Mouse (Mus musculus) left cerebral cortex, adult 18-20 months (tissue): Measurements from ENCODE around the gene Cd1d1. TPM values are rescaled to one million over a fixed set of nuclear protein-coding genes. Genes with fewer than 3 reads are reported as not detected.
"Not testable (repeated sequence)": the region's sequence is repeated elsewhere in the genome, so short reads cannot be mapped to it uniquely, and the experiment has no call there.

Experiments
- DNase-seq, 2 experiments: peaks; one replicate each; pipeline ENCODE4 v3.0.0; 2021 to 2022; ENCODE audit warnings: low spot score in 2 of 2, mixed read lengths in 1 of 2
- long read RNA-seq, 2 experiments: library from polyadenylated mRNA; stranded (forward); transcript quantifications; one replicate each; pipeline ENCODE4 v2.0.0; 2021
- total RNA-seq, 2 experiments: library from RNA; stranded (reverse); gene quantifications; 2 replicates each; pipeline ENCODE4 v1.2.3; 2021

Cd1d1 gene
- total RNA-seq: 1 to 10 TPM; 1.1 TPM
- long read RNA-seq, experiment 1, partial matches to known transcripts: 0 of 2 reads
- long read RNA-seq, experiment 1, other reads (novel, unspliced or antisense): 1 of 2 reads
- long read RNA-seq, experiment 2: 0 reads

GRCm38 (mm10) chr3:86999415-86999740, at the start of gene Cd1d1:
TSS of gene Cd1d1 (minus strand) at chr3:86999441.
- DNase-seq: no peak

- DNase-seq: no peak
Measured at GRCm38 (mm10) chr3:87047801-87048200, 48.6 kb upstream of the Cd1d1 start.

- DNase-seq: no peak
Measured at GRCm38 (mm10) chr3:87041733-87042132, 42.5 kb upstream of the Cd1d1 start.

DNA sequence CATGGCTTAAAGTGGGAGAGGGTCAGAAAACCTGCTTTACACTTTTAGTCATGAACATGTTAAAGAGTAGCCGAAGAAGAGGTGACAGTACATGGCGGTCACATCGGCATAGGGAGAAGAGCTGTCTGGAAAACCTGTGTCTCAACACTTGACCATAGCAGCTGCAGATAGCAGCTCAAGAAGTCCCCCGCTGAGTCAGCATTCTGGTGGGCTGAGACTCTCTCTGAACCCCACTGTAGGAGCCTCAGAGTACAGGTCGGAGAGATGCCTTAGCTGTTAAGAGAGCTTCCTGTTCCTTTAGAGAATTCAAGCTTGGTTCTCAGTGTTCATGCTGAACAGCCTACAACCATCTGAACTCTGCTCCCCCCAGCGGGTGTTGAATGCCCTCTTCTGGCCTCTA, 39.3 kb upstream of the Cd1d1 start:
- no peak for DNase-seq

- no peak for DNase-seq
Measured at GRCm38 (mm10) chr3:87034061-87034460, 34.8 kb upstream of the Cd1d1 start.

GRCm38 (mm10) chr3:87033357-87033756, 34.1 kb upstream of the Cd1d1 start:
- DNase-seq: peak; percentile 72 to 74

GRCm38 (mm10) chr3:87030855-87031254, 31.6 kb upstream of the Cd1d1 start:
- peak; percentile 53 to 68 for DNase-seq

GRCm38 (mm10) chr3:87017707-87018106, 18.5 kb upstream of the Cd1d1 start:
- DNase-seq: no peak

GRCm38 (mm10) chr3:87017001-87017400, 17.8 kb upstream of the Cd1d1 start:
- DNase-seq: no peak

DNA sequence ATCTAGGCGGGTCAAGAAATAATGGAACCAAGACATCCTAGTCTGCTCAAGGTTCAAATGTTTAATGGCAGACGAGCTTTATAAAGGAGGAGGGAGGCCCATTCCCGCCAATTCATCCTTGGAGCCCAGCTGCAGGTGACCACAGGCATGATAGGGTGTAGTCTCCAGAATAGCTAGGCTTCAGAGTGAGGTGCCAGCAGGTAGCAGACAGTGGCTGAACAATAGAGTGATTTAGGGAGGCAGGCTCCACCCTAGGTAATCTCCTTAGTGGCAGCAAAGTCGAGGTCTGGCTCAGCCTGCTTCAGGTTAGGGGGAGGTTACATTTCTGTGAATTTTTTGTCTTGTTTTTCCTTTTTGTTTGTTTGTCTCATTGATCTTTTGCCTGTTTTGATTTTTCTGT, 16.7 kb upstream of the Cd1d1 start:
- no peak for DNase-seq

DNA sequence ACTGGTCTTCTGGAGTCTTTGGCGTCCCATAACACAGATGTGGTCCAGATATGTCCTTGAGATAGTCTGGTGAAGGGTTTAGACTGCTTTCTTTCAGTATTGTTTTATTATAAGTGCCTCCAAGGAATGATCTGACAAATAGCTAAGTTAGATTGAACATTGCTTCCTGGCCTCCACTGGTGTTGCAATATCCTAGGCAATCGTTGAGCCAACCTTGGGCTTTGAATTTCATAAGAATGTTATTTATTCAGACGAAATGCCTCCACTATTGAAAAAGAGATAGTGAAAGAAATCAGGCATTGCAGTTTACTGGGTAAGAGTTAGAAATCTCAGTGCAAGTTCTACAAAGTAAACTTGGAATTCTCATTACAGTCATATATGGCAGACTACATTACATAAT, 13.2 kb upstream of the Cd1d1 start:
- not testable (repeated sequence) for DNase-seq

- not testable (repeated sequence) for DNase-seq
Measured at GRCm38 (mm10) chr3:87008281-87008680, 9.0 kb upstream of the Cd1d1 start.

DNA sequence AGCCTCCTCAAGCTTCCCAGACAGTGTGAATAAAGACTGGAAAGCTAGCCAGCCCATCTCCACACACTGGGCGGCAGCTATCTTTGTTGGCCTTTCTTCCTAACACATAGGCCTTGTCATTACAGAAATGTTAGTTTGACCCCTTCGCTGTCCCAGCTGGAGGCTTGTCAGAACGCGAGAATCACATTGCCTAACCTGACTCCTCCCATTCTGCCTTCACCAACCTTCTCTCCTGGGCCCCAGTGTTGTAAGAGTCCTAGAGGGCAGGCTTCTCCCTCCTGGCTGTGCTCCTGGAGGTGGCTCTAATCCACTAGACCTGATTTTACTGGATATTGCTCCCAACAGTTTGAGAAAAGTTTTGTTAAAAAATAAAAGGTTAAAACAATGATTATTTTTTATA, 1.4 kb upstream of the Cd1d1 start:
- DNase-seq: no peak

GRCm38 (mm10) chr3:87000051-87000450, 810 bp upstream of the Cd1d1 start:
- DNase-seq: no peak

- DNase-seq: peak; percentile 20 to 26
Measured at GRCm38 (mm10) chr3:86998433-86999414, 517 bp downstream of the Cd1d1 start.

DNA sequence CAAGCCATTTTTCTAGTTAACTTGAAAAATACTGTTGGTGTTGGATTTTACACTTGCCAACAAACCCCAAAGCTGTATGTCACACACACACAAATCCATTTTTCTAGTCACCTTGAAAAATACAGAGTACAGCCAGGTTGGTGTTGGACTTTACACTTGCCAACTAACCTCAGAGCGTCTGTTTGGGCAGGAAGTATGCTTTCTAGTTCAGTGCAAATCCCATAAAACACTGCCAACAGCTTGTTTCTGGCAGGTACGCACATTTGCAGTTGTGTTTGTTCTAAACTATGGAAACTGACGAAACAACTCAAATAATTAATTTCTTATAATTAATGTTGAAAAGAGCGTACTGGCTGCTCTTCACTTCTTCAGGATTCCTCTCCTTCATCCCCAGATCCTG, 3.1 kb downstream of the Cd1d1 start:
- no peak for DNase-seq

DNA sequence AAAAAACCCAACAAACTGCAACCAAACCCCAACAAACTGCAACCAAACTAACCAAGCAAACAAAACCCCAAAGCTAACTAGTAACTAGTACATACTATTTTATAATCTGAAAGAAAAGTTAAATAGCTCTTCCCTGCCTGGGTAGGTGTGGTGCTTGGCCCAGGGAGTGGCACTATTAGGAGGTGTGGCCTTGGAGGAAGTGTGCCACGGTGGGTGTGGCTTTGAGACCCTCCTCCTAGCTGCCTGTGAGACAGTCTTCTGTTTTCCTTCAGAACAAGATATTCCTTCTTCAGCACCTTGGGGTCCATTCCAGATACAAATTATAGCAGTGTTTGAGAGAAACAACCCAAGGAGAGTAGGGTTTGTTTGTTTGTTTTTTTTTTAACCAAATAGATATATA, 3.9 kb downstream of the Cd1d1 start:
- no peak for DNase-seq

- not testable (repeated sequence) for DNase-seq
Measured at GRCm38 (mm10) chr3:86986969-86987368, 12.3 kb downstream of the Cd1d1 start.

GRCm38 (mm10) chr3:86986490-86986889, 12.8 kb downstream of the Cd1d1 start:
- no peak for DNase-seq

GRCm38 (mm10) chr3:86983382-86983781, 15.9 kb downstream of the Cd1d1 start:
- no peak for DNase-seq

DNA sequence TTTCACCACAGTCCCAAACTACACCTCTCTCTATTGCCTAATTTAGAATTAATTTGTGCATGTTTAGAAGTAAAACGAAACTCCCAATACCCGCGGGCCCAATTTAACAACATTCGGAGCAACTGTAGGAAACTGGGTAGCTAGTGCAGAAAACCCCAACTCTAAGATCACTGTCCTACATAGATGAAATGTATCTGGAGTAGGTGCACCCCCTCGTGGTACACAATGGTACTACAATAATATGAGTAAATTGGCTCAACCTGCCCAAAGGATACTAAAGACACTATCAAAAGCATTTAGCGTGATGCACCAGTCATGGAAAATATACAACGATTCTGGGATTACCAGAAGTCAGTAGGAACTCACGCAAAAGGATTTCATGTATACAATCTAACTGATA, 22.7 kb downstream of the Cd1d1 start:
- peak; percentile 68 to 83 for DNase-seq

- DNase-seq: no peak
Measured at GRCm38 (mm10) chr3:86975150-86975549, 24.1 kb downstream of the Cd1d1 start.
